Mouse (Mus musculus): Measurements from ENCODE around the gene Smpd4. TPM values are rescaled to one million over a fixed set of nuclear protein-coding genes. Genes with fewer than 3 reads are reported as not detected.
A peak's percentile ranks its signal among the peaks of the same experiment; 100 is the strongest.

The Smpd4 gene
- total RNA-seq, 2 experiments from 2014 or later, result 43.5 to 97.3 TPM

DNA sequence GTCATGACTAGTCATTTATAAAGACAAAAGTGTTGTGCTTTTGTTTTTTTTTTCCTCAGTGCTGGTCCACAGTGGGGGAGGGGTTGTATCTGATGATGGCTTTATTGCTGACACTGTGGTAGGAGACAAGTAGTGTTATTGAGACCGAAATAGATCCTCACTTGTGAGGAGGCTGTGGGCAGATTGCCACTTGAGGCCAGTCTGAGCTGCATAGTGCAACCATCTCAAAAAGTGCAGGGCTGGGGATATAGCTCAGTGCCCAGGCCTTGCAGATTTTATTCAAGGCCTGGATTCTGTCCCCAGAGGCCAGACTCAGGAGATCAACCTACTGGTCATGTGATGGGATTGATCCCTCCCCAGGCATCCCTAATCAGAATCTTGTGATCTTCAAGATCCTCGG, 17.8 kb downstream of the Smpd4 start:
- ATAC-seq (replicated peaks; ENCODE audit: low FRiP score, poor library complexity, severe bottlenecking), result 0 out of 2 replicates have a peak, but pooled peaks have one; percentile 33

DNA sequence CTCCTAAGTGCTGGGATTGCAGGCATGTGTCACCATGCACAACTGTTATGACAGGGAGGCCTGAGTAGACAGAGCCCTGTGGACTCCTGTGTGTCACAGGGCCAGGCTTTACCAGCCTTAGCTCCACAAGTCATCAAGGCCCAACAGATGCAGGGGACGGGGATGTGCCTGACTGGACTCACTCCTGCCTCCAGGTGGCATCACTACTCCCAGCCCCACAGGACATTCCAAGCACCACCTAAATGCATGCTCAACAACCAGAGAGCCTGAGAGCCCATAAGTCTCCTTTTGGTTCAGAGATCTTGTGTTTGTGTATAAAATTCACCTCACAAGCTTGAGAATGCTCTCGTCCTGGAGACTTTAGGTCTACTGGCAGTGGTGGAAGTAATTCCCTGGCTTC, 18.5 kb downstream of the Smpd4 start:
- peak; percentile 47 for ATAC-seq (replicated peaks; ENCODE audit: low FRiP score, poor library complexity, severe bottlenecking)

DNA sequence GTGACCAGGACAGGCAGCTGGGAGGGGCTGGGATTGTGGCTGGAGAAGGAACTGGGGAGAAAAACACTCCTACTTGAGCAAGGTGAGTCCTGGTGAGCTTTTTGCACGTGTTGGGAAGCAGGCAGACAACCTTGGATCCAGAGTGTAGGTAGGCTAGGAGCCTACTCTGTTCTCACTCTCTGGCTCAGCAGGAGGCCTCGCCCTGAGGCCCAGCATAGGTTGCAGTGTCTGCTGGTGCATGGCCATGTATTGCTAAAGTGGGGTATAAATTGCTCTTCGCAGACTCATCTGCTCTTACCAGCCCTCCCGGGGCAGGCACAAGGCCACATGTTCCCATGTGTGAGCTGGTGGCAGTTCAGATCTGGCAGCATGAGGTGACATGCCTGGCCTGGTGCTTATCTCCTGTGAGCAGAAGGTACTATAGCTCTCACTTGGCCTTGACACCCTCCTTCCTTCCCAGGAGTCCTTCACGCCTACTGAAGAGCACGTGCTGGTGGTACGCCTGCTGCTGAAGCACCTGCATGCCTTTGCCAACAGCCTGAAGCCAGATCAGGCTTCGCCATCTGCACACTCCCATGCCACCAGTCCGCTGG, 19.0 kb downstream of the Smpd4 start:
- ATAC-seq (replicated peaks; ENCODE audit: low FRiP score, poor library complexity, severe bottlenecking), result peak; percentile 91

DNA sequence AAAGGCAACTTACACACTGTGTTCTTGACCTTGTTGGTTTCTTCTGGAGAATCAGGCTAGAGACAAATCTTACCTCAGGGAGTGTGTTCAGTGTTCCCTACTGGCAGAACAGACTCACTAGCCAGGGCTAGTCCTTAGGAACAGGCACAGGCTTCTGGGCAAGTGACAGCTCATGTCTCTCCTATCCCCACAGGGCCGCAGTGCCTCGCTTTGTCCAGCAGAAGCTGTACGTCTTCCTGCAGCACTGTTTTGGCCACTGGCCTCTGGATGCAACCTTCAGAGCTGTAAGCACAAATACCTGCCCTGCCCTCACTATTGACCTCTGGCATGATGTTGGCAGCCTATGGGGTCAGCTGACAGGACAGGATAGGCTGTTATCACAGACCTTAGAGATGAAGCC, 19.9 kb downstream of the Smpd4 start:
- ATAC-seq (replicated peaks; ENCODE audit: low FRiP score, poor library complexity, severe bottlenecking), result no peak

DNA sequence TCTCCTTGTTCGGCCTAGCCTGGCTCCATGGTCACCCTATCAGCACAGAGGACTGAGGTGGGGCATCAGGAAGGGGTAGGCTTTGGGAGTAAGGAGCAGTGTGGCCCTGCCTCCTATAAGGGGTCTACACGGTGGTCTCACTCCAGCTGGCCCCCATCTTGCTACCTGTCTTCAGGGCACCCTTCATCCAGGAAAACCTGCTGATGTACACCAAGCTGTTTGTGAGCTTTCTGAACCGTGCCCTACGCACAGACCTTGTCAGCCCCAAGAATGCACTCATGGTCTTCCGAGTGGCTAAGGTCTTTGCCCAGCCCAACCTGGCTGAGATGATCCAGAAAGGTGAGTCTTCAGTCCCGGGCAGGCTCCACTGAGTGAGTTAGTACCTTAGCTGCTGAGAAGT, 20.8 kb downstream of the Smpd4 start:
- ATAC-seq (replicated peaks; ENCODE audit: low FRiP score, poor library complexity, severe bottlenecking), result no peak

DNA sequence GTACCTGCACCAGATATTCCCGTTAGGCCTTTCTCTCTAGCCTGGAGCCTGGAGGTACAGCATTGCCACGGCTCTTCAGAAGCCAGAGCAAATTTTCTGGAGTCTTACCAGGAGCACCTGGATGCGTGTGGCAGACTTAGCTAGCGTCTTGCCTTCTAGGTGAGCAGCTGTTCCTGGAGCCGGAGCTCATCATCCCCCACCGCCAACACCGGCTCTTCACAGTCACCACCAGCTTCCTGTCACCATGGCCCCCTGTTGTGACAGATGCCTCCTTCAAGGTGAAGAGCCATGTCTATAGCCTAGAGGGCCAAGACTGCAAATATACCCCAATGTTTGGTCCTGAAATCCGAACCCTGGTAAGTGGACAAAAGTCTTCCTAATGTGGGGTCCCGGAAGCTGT, 21.6 kb downstream of the Smpd4 start:
- no peak for ATAC-seq (replicated peaks; ENCODE audit: low FRiP score, poor library complexity, severe bottlenecking)

DNA sequence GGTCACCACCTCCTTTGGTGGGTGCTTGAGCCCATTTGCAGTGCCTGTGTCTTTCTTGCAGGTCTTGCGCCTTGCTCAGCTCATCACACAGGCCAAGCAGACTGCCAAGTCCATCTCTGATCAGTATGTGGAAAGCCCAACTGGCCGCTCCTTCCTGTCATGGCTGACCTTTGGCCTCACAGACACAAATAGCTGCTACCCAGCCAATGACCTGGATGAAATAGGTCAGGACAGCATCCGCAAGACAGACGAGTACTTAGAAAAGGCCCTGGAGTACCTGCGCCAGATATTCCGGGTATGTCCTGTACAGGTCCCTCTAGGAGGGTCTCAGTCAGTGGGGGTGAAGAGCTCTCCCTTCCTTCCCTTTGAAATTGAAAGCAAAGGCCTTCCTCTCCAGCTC, 22.1 kb downstream of the Smpd4 start:
- ATAC-seq (replicated peaks; ENCODE audit: low FRiP score, poor library complexity, severe bottlenecking), result no peak

DNA sequence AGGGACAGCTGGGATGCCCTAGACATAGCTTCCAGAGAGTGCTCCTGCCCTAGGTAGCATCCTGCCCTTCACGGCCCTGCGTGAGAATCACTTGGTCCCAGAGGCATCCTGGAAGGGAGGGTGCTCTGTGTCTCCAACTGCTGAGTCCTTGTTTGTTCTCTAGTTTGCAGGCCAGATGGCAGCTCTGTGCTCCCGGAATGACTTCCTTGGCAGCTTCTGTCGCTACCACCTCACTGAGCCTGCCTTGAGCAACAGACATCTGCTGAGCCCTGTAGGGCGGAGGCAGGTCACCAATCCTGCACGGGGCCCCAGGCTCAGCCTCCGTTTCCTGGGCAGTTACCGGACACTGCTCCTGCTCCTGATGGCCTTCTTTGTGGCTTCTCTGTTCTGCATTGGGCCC, 23.2 kb downstream of the Smpd4 start:
- ATAC-seq (replicated peaks; ENCODE audit: low FRiP score, poor library complexity, severe bottlenecking), result no peak

DNA sequence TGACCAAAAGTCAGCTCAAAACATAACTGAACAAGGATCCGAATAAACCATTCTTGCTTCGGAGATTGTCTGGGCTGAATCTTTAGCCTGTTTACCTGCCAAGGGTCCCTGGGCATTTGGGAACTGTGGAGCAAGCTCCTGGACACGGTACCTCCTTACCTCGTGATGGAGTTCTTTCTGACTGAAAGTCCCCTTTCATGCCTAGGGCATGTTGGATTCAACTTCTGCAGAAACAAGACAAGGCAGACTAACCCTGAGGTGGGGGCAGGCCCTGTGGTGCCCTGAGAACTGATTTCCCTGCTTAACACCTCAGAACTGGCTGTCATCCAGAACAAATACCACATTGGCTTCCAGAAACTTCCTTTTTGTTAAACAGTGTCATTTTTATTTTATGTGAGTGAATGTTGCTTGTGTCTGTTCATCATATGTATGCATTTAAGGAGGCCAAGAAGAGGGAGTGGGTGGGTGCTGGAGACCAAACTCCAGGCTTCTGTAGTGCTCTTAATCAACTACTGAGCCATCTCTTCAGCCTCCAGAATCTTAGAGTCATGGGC, 24.4 kb downstream of the Smpd4 start:
- ATAC-seq (replicated peaks; ENCODE audit: low FRiP score, poor library complexity, severe bottlenecking), result no peak

DNA sequence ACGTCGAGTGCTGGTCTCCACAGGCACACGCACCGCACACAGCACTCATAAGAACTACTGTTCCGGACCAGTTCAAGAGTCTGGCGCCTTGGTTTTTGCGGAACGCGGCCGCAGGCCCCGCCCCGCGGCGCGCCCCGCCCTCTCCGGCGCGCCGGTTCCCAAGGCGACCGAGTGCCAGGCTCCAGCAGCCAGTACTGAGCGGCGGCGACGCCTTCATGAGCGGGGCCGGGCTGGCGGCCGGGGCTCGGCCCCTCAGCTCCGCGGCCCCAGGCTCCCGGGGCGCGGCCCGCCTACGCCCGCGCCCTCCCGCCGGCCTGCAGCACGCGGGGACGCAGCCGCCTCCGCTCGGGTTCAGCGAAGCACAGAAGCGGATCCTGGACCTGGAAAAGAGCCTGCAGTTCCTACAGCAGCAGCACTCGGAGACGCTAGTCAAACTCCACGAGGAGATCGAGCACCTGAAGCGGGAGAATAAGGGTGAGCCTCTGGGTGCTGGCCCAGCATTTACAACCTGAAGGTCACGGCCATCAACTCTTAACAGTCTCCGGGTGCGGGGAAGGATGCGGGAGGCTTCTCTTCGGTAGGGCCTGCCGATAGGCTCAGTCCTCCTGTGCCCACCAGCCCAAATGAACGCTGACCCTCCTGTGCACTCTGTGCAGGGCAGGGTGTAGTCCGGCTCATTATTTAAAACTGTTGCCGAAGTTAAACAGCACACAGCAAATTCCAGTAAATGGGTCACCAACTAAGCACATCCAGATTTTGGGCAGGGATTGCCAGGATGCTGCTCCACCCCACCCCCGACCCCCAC, 27.4 kb downstream of the Smpd4 start, which contains the start of gene Ccdc74a:
Gene Ccdc74a (plus strand): TSS at position 161 of the 805 bp plus-strand sequence.
- peak; percentile 91 for ATAC-seq (replicated peaks; ENCODE audit: low FRiP score, poor library complexity, severe bottlenecking)

DNA sequence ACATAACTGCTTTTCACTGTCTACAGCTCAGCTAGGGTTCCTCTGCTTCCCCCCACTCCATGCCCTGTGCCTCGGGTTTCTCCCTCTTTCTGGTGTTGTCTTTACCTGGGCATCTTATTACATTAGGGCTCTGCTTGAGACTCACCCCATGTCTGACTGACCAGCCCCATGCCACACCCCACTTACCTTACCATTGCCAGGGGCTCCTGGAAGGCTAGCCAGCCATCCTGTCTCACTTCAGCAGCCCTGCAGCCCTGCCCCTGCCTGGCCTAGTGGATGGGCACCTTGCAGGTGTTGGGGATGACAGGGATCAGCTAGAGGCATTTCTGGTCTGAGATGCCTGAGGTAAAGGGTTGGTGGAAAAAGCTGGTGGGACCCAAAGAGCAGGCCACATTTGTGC, 28.0 kb downstream of the Smpd4 start:
- ATAC-seq (replicated peaks; ENCODE audit: low FRiP score, poor library complexity, severe bottlenecking), result no peak

DNA sequence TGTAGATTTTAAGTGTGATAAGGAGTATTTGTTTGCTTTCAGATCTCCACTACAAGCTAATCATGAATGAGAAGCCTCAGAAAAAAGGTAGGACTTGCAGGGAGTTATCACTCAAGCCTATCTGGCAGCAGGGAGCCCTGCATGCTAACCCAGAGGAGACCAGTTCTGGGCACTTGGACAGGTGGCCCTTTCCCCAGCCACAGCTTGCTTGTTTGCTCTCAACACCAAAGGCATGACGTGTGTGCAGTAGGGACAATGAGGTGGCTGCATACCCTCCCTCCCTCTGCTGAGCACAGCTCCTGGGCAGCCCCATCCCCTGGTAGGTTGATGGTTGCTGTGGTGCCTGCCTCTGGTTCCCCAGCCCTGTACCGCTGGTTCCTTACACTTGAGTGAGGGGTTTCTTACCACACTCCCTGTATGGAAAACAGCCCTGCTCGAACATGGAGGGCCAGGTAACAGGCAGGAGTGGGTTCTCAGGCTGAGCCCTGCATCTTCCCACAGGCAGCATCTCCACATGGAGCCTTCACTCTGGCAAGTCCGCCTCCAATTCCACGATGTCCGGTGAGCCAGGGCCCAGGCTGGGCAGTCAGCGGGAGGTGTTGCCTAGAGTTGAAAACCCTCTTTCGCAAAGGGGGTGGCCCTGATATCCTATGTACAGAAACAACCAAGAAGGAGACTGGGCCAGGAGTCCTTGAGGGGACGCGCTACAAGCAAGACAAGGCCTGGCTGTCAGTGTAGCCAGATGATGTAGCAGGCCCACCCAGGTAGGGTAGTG, 28.6 kb downstream of the Smpd4 start:
- ATAC-seq (replicated peaks; ENCODE audit: low FRiP score, poor library complexity, severe bottlenecking), result no peak

DNA sequence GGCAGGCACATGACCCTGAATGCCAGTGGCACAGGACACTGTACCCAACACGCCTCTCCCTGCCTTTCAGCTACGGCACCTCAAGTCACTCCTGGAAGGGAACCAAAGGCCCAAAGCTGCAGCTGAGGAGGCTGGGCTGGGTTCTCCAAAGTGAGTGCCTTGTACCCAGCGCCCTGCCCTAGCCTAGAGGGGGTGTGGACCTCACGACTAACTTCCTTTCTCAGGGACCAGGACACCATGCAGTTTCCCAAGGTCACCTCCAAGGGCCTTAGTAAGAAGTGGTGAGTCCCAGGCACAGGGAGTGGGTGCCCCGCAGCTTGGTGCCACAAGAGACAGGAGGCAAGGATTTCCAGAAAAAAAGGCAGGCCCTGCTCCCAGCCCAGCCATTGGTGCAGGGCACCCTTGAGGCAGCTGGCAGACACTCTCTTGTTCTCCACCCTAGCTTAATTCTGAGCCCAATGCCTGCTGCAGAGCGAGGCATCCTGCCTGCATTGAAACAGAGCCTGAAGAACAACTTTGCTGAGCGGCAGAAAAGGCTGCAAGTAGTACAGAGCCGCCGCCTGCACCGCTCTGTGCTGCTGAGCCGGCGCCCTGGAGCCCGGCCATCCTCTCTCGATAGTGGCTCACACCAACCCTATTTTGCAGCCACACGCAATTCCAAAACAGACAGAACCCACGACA, 30.9 kb downstream of the Smpd4 start:
- no peak for ATAC-seq (replicated peaks; ENCODE audit: low FRiP score, poor library complexity, severe bottlenecking)

DNA sequence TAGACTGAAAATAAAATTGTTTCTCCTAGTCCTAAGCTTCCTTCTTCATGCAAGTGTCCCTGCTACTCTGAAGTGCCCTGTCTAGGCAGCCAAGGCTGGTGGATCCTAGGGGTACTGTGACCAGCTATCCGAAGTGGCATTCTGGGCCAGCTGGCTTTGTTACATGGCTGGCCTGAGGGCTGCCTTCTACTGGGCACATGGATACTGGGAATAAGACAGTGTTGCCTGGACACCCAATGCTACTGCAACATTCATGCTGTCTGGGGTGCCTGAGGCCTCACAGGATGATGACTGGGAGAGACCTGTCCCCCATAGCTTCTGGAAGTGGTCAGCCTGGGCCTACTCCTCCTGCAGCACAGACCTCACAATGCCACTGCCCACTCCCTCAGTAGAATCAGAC, 31.6 kb downstream of the Smpd4 start:
- no peak for ATAC-seq (replicated peaks; ENCODE audit: low FRiP score, poor library complexity, severe bottlenecking)

DNA sequence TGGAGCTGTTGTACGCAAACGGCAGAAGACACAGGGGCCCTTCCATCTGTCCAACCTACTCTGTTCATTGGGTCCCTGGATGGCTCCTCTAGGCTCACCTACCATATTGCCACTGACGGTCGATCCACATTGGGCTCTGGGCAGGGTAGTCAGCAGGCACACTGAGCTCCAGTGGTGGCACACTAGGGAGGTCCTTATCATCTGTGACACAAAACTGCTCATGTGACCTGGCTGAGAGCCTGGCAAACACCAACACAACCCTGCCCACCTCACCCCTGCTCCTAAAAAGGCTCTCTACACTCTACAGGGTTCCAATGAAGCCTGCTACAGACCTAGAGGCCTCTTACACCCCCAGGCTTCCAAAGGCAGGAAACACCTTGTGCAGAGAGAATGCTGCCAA, 33.5 kb downstream of the Smpd4 start:
- ATAC-seq (replicated peaks; ENCODE audit: low FRiP score, poor library complexity, severe bottlenecking), result peak; percentile 71

DNA sequence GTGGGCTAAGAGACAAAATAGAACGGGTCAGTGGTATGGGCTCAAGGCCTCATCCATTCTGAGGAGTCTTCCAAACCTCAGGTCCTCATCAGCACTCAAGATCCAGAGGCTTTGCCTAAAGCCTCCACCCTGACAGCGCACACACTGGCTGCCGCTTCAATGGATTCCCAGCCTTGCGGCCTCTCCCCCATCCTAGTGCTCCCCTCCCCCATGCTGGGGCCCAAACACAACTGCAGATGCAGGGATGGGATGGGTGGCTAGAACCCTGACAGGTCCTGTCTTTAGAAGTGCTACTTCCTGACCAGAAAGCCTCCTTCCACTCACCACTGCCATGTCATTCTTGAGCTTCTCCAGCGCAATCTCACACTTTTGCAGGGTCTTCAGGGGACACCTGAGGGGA, 34.4 kb downstream of the Smpd4 start:
- no peak for ATAC-seq (replicated peaks; ENCODE audit: low FRiP score, poor library complexity, severe bottlenecking)

DNA sequence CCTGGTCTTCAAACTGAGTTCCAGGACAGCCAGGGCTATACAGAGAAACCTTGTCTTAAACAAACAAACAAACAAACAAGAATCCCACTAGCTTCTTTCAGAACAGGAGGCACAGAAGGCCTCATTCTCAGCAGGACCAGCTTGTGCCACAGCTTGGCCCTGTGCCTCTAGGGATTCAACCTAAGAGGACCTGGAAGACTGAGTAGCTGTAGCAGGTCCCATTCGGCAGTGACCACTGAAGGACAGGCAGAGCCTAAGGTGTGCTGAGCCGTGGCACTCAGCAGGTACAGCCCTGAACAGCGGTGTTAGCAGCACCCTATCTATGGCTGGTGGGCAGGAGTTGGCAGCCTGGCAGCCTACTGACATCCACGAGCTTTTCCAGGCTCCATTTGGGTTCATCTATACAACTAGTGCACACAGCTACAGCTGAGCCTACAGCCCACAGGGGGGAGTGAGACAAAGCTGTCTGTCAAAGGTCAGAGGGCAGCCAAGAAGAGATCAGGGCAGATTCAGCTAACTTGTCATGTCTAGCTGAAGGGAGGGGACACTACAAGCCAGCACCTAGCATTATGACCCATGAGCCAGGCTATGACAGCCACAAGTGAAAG, 35.1 kb downstream of the Smpd4 start:
- ATAC-seq (replicated peaks; ENCODE audit: low FRiP score, poor library complexity, severe bottlenecking), result no peak

DNA sequence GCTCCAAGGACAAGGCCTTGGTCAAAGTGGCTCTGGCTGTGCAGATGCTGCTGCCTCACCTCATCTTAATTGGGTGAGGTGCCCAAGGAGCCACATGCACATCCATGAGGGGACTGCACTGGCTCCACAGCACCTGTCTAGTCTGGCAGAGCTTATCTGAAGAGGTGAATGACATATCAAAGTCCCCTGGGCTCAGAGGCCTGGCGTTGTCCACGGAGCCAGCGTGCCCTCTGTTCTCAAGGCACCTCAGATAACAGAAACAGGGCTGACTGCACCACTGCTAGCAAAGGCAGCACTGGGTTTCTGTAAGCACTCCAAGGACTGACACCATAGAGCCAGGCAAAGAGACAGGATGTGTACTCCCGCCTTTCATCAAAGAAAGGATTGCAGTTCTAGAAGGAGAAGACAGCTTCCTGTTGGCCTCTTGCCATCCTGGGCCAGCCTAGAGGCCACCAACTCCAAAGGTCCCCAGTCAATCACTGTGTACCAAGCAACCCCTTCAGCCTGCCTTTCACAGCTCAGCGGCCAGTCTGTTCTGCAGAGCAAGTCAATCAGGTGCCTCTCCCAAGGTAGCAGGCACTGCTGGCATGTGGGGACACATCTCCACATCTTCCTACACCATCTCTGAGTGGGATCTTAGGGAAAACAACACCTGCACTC, 37.2 kb downstream of the Smpd4 start:
- no peak for ATAC-seq (replicated peaks; ENCODE audit: low FRiP score, poor library complexity, severe bottlenecking)

DNA sequence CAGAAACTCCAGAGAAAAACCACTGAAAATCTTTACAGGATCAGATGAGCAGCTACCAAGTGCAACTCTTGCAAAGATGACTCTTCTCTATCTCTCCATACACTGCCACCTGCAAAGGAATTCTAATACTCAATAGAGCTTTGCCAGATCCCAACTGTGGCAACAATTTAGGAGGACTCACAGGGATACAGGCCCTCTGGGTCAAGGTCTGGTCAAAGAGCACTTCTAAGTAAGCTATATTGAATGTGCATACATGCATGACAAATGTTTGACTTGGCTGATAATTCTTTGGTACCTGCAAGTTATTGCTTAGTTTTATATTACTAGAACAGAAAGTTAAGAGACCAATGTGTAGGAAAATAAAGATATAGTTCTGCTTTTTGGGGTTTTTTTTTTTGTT, 46.4 kb downstream of the Smpd4 start:
- ATAC-seq (replicated peaks; ENCODE audit: low FRiP score, poor library complexity, severe bottlenecking), result no peak

Data from erythroid progenitor cell, adult 5-6 weeks (primary cell).